Mouse (Mus musculus) heart, adult 8-10 months (tissue): Measurements from ENCODE around the gene Hcn3. TPM values are rescaled to one million over a fixed set of nuclear protein-coding genes. Genes with fewer than 3 reads are reported as not detected.

Experiments used
- DNase-seq: peaks from one replicate; pipeline ENCODE4 v3.0.0; 2022; ENCODE audit warnings: low spot score
- total RNA-seq, 4 experiments: library from RNA; stranded (reverse); gene quantifications; 2 replicates each; pipeline ENCODE4 v1.2.4; 2022

Gene Hcn3
- total RNA-seq, 4 experiments from 2014 or later: 0.12 to 0.75 (median 0.72) TPM; not detected in 1

DNA sequence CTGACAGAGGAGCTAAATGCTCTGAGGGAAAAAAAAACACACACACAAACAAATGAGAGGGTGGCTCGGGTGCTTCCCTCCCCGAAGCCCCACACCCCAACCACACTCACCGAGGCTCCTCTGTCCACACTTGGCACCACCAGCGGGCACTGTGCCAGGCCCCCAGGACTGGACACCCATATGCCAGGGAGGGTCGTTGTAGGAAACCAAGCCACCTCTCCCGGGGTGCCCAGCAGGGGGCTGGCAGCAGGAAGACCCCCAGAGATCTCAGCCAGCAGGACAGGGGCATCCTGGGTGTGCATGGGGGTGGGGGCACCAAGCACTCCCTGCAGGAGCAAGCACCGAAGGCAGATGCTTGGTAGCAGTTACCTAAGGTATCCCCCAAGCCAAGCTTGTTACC is 59.2 kb downstream of the Hcn3 start, which contains the start of gene Gm43738:
Gm43738 (minus strand) TSS at position 289 of the 400 bp plus-strand sequence.
- DNase-seq: no peak

Other genes with a start within 250 kb of the Hcn3 start
- 10 to 100 TPM; 12.1 to 15.6 (median 12.9) TPM for gene Msto1, start 246.2 kb downstream of the Hcn3 start, total RNA-seq
- 10 to 100 TPM; 40.2 to 43.4 (median 42.0) TPM for gene Ash1l, start 209.6 kb downstream of the Hcn3 start, total RNA-seq
- 100 to 1,000 TPM; 142 to 154 (median 149) TPM for gene Dap3, start 209.0 kb downstream of the Hcn3 start, total RNA-seq
- 10 to 100 TPM; 24.4 to 29.1 (median 28.5) TPM for gene Rusc1, start 66.9 kb downstream of the Hcn3 start, total RNA-seq
- gene Gm43738, start 59.1 kb downstream of the Hcn3 start, total RNA-seq: not detected
- gene Fdps, start 58.2 kb downstream of the Hcn3 start, total RNA-seq: 10 to 100 TPM; 20.8 to 23.2 (median 22.3) TPM
- not detected for gene Pklr, start 24.1 kb downstream of the Hcn3 start, total RNA-seq
- gene Clk2, start 4.6 kb upstream of the Hcn3 start, total RNA-seq: 10 to 100 TPM; 14.6 to 19.3 (median 17.2) TPM
- gene Scamp3, start 17.3 kb upstream of the Hcn3 start, total RNA-seq: 10 to 100 TPM; 49.4 to 57.8 (median 53.3) TPM
- 1 to 10 TPM; 2.6 to 4.8 (median 4.3) TPM for gene Fam189b, start 22.9 kb upstream of the Hcn3 start, total RNA-seq
- gene Gba, start 42.7 kb upstream of the Hcn3 start, total RNA-seq: 10 to 100 TPM; 17.0 to 19.8 (median 17.9) TPM
- 1 to 10 TPM; 3.2 to 9.8 (median 4.0) TPM for gene Thbs3, start 55.0 kb upstream of the Hcn3 start, total RNA-seq
- gene Mtx1, start 66.9 kb upstream of the Hcn3 start, total RNA-seq: 10 to 100 TPM; 56.4 to 63.5 (median 59.5) TPM
- gene Muc1, start 68.9 kb upstream of the Hcn3 start, total RNA-seq: under 1 TPM in 3 of 4 experiments, not detected in 1; 0.13 to 0.63 (median 0.49) TPM
- 100 to 1,000 TPM in 1 of 4 experiments, 10 to 100 TPM in 3; 87.0 to 108 (median 89.4) TPM for gene Krtcap2, start 85.8 kb upstream of the Hcn3 start, total RNA-seq
- under 1 TPM; 0.34 to 0.87 (median 0.83) TPM for gene Trim46, start 86.1 kb upstream of the Hcn3 start, total RNA-seq
- gene Dpm3, start 99.2 kb upstream of the Hcn3 start, total RNA-seq: 10 to 100 TPM; 49.1 to 65.7 (median 53.6) TPM
- gene Slc50a1, start 110.4 kb upstream of the Hcn3 start, total RNA-seq: 10 to 100 TPM; 16.6 to 27.0 (median 21.0) TPM
- 10 to 100 TPM; 28.2 to 36.1 (median 32.6) TPM for gene Efna1, start 120.9 kb upstream of the Hcn3 start, total RNA-seq
- under 1 TPM in 1 of 4 experiments, not detected in 3; 0.11 TPM for gene Efna3, start 162.8 kb upstream of the Hcn3 start, total RNA-seq
- under 1 TPM in 3 of 4 experiments, not detected in 1; 0.19 to 0.34 (median 0.27) TPM for gene Efna4, start 177.8 kb upstream of the Hcn3 start, total RNA-seq
- gene Adam15, start 189.8 kb upstream of the Hcn3 start, total RNA-seq: 10 to 100 TPM; 43.3 to 52.5 (median 48.6) TPM
- not detected for gene Dcst2, start 201.8 kb upstream of the Hcn3 start, total RNA-seq
- not detected for gene Dcst1, start 205.1 kb upstream of the Hcn3 start, total RNA-seq
- 10 to 100 TPM; 19.6 to 23.2 (median 22.9) TPM for gene Zbtb7b, start 234.6 kb upstream of the Hcn3 start, total RNA-seq
- gene Lenep, start 242.6 kb upstream of the Hcn3 start, total RNA-seq: 1 to 10 TPM in 2 of 4 experiments, under 1 TPM in 1, not detected in 1; 0.75 to 1.5 (median 1.2) TPM